Mouse (Mus musculus) testis, adult 2 months (tissue): ENCODE measurements around the gene Tprn. TPM values are rescaled to one million over a fixed set of nuclear protein-coding genes. Genes with fewer than 3 reads are reported as not detected.

ENCODE experiments used
- H3K27ac ChIP-seq: fragments of 200-500 bp; 2 replicates; pipeline ENCODE4 v1.5.1; 2012; ENCODE audit warnings: low read depth, low read length; ENCODE audit not compliant: control insufficient read depth, insufficient read depth
- H3K27me3 ChIP-seq: fragments of 200-500 bp; 2 replicates; pipeline ENCODE4 v1.6.1; 2012; ENCODE audit warnings: mild to moderate bottlenecking, low read length, moderate library complexity; ENCODE audit not compliant: control insufficient read depth, insufficient read depth
- H3K36me3 ChIP-seq: fragments of 200-500 bp; 2 replicates; pipeline ENCODE4 v1.6.1; 2012; ENCODE audit warnings: mild to moderate bottlenecking, low read length; ENCODE audit not compliant: control insufficient read depth, insufficient read depth
- H3K4me1 ChIP-seq: fragments of 200-500 bp; 2 replicates; pipeline ENCODE4 v1.6.1; 2012; ENCODE audit warnings: low read length; ENCODE audit not compliant: control insufficient read depth, insufficient read depth
- H3K4me3 ChIP-seq: fragments of 200-500 bp; 2 replicates; pipeline ENCODE4 v1.5.1; 2012; ENCODE audit warnings: low read depth, mild to moderate bottlenecking, low read length, moderate library complexity, mixed read lengths; ENCODE audit not compliant: control insufficient read depth
- CTCF ChIP-seq: fragments of 200-500 bp; IDR thresholded peaks from 2 replicates; pipeline ENCODE4 v1.5.1; 2012; ENCODE audit warnings: low read depth, mild to moderate bottlenecking, inconsistent platforms, low read length, moderate library complexity; ENCODE audit not compliant: control insufficient read depth, insufficient read depth, insufficient replicate concordance
- POLR2A ChIP-seq: fragments of 200-500 bp; IDR thresholded peaks from 2 replicates; pipeline ENCODE4 v1.6.1; 2012; ENCODE audit warnings: low read depth, mild to moderate bottlenecking, inconsistent platforms, low read length, moderate library complexity; ENCODE audit not compliant: control insufficient read depth
- polyA plus RNA-seq: library from polyadenylated mRNA; depleted of rRNA; stranded (reverse); fragments of >200 nt; gene quantifications from 2 replicates; pipeline ENCODE4 v1.2.3, GENCODE M21; 2012; rRNA removed

Tprn gene
- polyA plus RNA-seq, 1 experiment = 357 TPM

DNA sequence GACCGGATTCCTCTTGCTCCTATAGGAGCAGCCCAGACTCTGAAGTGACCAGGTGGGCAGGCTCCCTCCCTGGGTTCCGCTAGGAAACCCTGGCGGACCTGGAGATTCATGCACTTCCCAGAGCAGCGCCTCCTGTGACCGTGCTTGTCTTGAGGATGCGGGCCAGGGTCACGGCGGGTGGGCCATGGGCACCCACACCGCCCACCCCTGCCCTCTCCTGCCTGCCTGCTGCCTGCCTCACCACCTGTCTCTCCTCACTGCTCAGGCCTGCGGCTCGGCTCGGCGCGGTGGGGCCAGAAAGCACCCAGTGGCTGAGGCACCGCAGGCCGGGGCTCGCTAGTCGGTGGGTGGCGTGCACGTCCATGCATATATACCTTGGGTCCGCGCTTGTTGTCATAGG lies 48.6 kb downstream of the Tprn start:
- Histone ChIP-seq H3K27ac (no peak overlapping the region), H3K4me3 (peak overlapping the region; percentile 19), H3K4me1 (peaks cover 3% of the 10 kb centered on the region), H3K27me3 (no peaks in the 10 kb centered on the region; the same call in 1 of the 2 replicates), H3K36me3 (no peaks in the 10 kb centered on the region)
- TF ChIP-seq POLR2A = no peak
- no peak for TF ChIP-seq CTCF

DNA sequence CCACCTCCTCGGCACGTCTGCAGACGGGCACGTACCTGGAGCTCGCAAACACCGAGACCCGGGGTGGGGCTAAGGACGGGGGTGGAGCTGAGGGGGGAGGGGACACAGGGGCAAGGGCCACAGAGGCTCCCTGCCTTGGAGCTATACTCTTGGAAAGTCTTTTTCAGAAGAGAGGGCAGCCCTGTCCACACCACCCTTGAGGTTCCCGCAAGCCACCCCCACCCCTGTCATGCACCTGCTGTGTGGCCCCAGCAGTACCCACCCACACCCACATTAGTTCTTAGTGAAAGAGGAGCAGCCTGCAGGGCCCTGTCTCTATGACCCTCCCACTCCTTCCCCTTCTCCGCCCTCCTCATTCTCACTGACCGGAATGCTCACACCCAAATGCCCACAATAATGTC lies 49.1 kb downstream of the Tprn start:
- Histone ChIP-seq H3K4me3 (no peak overlapping the region), H3K27me3 (no peaks in the 10 kb centered on the region; the same call in 1 of the 2 replicates), H3K27ac (no peak overlapping the region), H3K36me3 (no peaks in the 10 kb centered on the region), H3K4me1 (peaks cover 3% of the 10 kb centered on the region)
- TF ChIP-seq POLR2A = no peak

DNA sequence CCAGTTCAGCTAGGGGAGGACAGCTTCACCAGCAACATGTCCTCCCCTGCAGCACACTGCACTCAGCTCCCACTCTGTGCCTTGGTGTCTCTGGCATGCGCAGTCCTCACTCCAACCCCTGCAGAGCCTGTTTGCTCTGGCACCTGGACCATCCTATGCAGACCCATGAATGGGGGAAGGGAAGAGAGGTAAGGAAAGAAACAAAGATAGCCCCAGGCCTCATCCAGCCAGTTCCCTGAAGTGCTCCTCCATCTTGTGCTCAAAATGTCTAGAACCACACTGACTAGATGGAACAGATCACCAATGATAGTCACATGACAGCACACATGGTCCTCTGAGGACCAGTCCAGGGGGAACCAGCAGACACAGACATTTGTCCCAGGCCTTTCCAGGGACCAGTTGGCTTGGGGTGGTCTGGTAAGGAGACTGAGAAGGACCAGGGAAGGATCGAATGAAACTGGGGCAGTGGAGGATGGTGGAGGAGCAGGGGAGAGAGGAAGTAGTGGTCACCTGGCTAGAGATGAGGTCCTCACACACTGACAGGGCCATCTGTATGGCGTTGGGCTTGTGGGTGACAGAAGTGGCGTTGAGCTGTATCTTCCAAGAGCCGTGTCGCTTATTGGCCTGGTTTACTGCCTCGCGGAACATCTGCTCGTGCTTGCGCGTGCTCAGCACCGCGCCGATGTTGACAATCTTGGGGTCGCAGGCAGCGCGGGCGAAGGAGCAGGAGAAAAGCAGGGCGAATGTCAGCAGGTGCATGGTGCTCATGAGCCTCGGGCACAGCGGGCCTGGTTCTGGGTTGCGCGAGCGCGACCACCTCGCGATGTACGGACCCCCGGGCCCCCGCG lies 55.9 kb downstream of the Tprn start:
- no peak for TF ChIP-seq CTCF
- TF ChIP-seq POLR2A = no peak
- no peak overlapping the region for H3K27ac ChIP-seq
- H3K36me3 ChIP-seq = no peaks in the 10 kb centered on the region
- peaks cover 8% of the 10 kb centered on the region for H3K4me1 ChIP-seq
- H3K27me3 ChIP-seq = no peaks in the 10 kb centered on the region
- peak overlapping the region; percentile 74 for H3K4me3 ChIP-seq

DNA sequence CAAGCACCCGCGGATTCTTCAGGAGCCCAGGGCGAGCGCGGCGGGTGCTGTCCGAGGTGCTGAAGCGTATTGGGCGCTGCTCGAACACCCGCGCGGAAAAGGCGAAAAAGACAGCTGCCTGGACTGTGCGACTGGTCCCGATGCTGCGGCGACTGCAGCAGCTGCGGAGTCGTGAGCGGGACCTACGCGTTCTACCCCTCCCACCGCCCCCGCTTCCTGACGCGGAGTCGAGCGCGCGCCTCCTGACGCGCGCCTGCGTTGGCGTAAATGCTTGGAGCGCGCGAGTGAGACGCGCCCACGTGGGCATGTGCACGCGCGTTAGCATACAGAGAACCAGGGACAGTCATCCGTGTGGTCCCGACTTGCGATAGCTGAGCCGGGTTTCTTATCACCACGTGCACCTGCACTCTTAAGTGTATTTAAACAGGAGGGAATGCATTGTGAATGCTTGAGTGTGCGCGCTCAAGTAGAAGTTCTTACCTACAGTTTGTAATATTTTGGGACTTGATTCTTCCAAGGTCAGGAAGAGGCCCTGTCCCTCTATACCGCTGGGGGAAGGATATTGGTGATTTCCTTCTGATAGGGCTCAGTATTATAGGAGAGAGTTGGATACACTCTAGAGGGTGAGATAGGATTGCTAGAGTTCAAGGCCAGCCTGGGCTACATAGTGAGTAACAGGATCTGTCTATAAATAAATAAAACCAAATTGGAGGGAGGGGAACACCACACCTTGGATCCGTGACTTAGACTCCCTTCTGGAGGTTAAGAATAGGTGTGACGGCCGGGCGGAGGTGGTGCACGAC lies 56.8 kb downstream of the Tprn start, which contains the start of gene Grin1:
Gene Grin1 (minus strand): TSS at position 217 of the 803 bp plus-strand sequence.
- TF ChIP-seq CTCF (no peak), POLR2A (no peak)
- Histone ChIP-seq H3K4me1 (peaks cover 8% of the 10 kb centered on the region), H3K36me3 (no peaks in the 10 kb centered on the region), H3K4me3 (peak within 1 kb of the TSS; percentile 74), H3K27me3 (no peaks in the 10 kb centered on the region), H3K27ac (no peak within 1 kb of the TSS)

Other genes starting within 250 kb of the Tprn start
- gene Nsmf, start 208.3 kb upstream of the Tprn start, polyA plus RNA-seq = 69.1 and 78.2 TPM in 2 replicates
- 0.48 TPM in 2 replicates for gene Entpd8, start 182.3 kb upstream of the Tprn start, polyA plus RNA-seq
- gene Noxa1, start 167.5 kb upstream of the Tprn start, polyA plus RNA-seq = 0.14 and 0.25 TPM in 2 replicates
- gene Nrarp, start 81.9 kb upstream of the Tprn start, polyA plus RNA-seq = 3.8 and 4.0 TPM in 2 replicates
- 0.98 and 1.3 TPM in 2 replicates for gene Tor4a, start 65.7 kb upstream of the Tprn start, polyA plus RNA-seq
- gene Nelfb, start 51.1 kb upstream of the Tprn start, polyA plus RNA-seq = 20.7 and 24.9 TPM in 2 replicates
- 244 and 247 TPM in 2 replicates for gene Stpg3, start 48.0 kb upstream of the Tprn start, polyA plus RNA-seq
- 552 and 576 TPM in 2 replicates for gene Fam166a, start 43.9 kb upstream of the Tprn start, polyA plus RNA-seq
- gene Tubb4b, start 37.9 kb upstream of the Tprn start, polyA plus RNA-seq = 2,564 and 2,638 TPM in 2 replicates
- gene Slc34a3, start 28.3 kb upstream of the Tprn start, polyA plus RNA-seq = 0.48 and 0.55 TPM in 2 replicates
- gene Rnf224, start 25.8 kb upstream of the Tprn start, polyA plus RNA-seq = 0.05 TPM in 1 of 2 replicates, not detected in the other
- 7.4 and 8.1 TPM in 2 replicates for gene Rnf208, start 20.4 kb upstream of the Tprn start, polyA plus RNA-seq
- gene Cysrt1, start 20.2 kb upstream of the Tprn start, polyA plus RNA-seq = 0.12 and 0.31 TPM in 2 replicates
- 7.0 and 7.9 TPM in 2 replicates for gene AL732309.1, start 15.8 kb upstream of the Tprn start, polyA plus RNA-seq
- gene Tmem203, start 7.2 kb upstream of the Tprn start, polyA plus RNA-seq = 63.3 and 69.3 TPM in 2 replicates
- gene Ssna1, start 9.8 kb downstream of the Tprn start, polyA plus RNA-seq = 54.9 and 64.2 TPM in 2 replicates
- 29.3 and 32.3 TPM in 2 replicates for gene Anapc2, start 9.9 kb downstream of the Tprn start, polyA plus RNA-seq
- 830 and 870 TPM in 2 replicates for gene Tmem210, start 25.5 kb downstream of the Tprn start, polyA plus RNA-seq
- 3.5 and 4.3 TPM in 2 replicates for gene Lrrc26, start 27.3 kb downstream of the Tprn start, polyA plus RNA-seq
- gene Grin1, start 56.6 kb downstream of the Tprn start, polyA plus RNA-seq = 0.38 and 0.75 TPM in 2 replicates
- 25.4 and 29.3 TPM in 2 replicates for gene Man1b1, start 69.7 kb downstream of the Tprn start, polyA plus RNA-seq
- gene Dpp7, start 93.7 kb downstream of the Tprn start, polyA plus RNA-seq = 4.0 and 5.0 TPM in 2 replicates
- gene Uap1l1, start 103.1 kb downstream of the Tprn start, polyA plus RNA-seq = 1.7 and 2.2 TPM in 2 replicates
- gene Sapcd2, start 109.7 kb downstream of the Tprn start, polyA plus RNA-seq = 1.1 and 1.3 TPM in 2 replicates
- 6.2 and 6.5 TPM in 2 replicates for gene Entpd2, start 133.3 kb downstream of the Tprn start, polyA plus RNA-seq
- 13.6 and 15.9 TPM in 2 replicates for gene Npdc1, start 136.7 kb downstream of the Tprn start, polyA plus RNA-seq
- gene Fut7, start 160.6 kb downstream of the Tprn start, polyA plus RNA-seq = 0.10 TPM in 1 of 2 replicates, not detected in the other
- gene Abca2, start 166.1 kb downstream of the Tprn start, polyA plus RNA-seq = 17.3 and 18.3 TPM in 2 replicates
- 0.78 and 11.8 TPM in 2 replicates for gene Clic3, start 194.2 kb downstream of the Tprn start, polyA plus RNA-seq
- gene Paxx, start 198.5 kb downstream of the Tprn start, polyA plus RNA-seq = 34.3 and 35.8 TPM in 2 replicates
- gene Ptgds, start 207.4 kb downstream of the Tprn start, polyA plus RNA-seq = 311 and 369 TPM in 2 replicates
- gene Lcn12, start 231.3 kb downstream of the Tprn start, polyA plus RNA-seq = 5.7 TPM in 1 of 2 replicates, not detected in the other
- gene Fbxw5, start 238.1 kb downstream of the Tprn start, polyA plus RNA-seq = 137 and 166 TPM in 2 replicates
- gene C8g, start 239.1 kb downstream of the Tprn start, polyA plus RNA-seq = 58.4 and 70.5 TPM in 2 replicates